Mouse (Mus musculus) macrophage (primary cell): ENCODE measurements around the gene Zfp113. TPM values are rescaled to one million over a fixed set of nuclear protein-coding genes. Genes with fewer than 3 reads are reported as not detected.

ENCODE experiments used
- H3K27ac ChIP-seq: fragments of 350-480 bp; formaldehyde crosslinking; 2 replicates; pipeline ENCODE4 v1.9.0; 2021
- H3K36me3 ChIP-seq: fragments of 350-480 bp; formaldehyde crosslinking; 2 replicates; pipeline ENCODE4 v1.9.0; 2021; ENCODE audit errors: inconsistent target
- H3K4me3 ChIP-seq: fragments of 350-480 bp; formaldehyde crosslinking; 2 replicates; pipeline ENCODE4 v1.9.0; 2021; ENCODE audit errors: inconsistent target
- H3K79me2 ChIP-seq: fragments of 350-480 bp; formaldehyde crosslinking; 2 replicates; pipeline ENCODE4 v1.9.0; 2021; ENCODE audit errors: inconsistent target
- WGBS: methylation state at CpG from one replicate; pipeline ENCODE4 v1.1.7; 2026; ENCODE audit warnings: inconsistent platforms; ENCODE audit not compliant: missing documents; 5-methylcytosine and 5-hydroxymethylcytosine counted together
- polyA plus RNA-seq: library from polyadenylated mRNA; stranded (reverse); fragments of 250-400 nt; gene quantifications from 3 replicates; pipeline ENCODE4 v1.2.4, GENCODE M21; 2018; ENCODE audit warnings: inconsistent platforms
- total RNA-seq, 78 experiments: library from RNA; depleted of rRNA; stranded (reverse); fragments of 250-400 nt; gene quantifications; 1 replicate in 9 of 78; 2 replicates in 24 of 78; 3 replicates in 43 of 78; 4 replicates in 2 of 78; pipeline ENCODE4 v1.2.4; 2018; ENCODE audit warnings: inconsistent platforms in 56 of 78

Zfp113 gene
- total RNA-seq (2018; cell fraction: chromatin; rRNA removed): 10 to 100 TPM in 5 of 26 experiments, 1 to 10 TPM in 21; 1.2 to 21.8 (median 5.9) TPM
- 1 to 10 TPM in 24 of 26 experiments, under 1 TPM in 2; 0.92 to 5.4 (median 2.0) TPM for total RNA-seq (2018; cell fraction: cytosol; rRNA removed)
- 10 to 100 TPM in 2 of 26 experiments, 1 to 10 TPM in 23, under 1 TPM in 1; 0.89 to 12.5 (median 2.9) TPM for total RNA-seq (2018; cell fraction: nucleus; rRNA removed)
- 2.2 to 3.5 TPM (median 2.5 TPM) in 3 replicates for polyA plus RNA-seq

DNA sequence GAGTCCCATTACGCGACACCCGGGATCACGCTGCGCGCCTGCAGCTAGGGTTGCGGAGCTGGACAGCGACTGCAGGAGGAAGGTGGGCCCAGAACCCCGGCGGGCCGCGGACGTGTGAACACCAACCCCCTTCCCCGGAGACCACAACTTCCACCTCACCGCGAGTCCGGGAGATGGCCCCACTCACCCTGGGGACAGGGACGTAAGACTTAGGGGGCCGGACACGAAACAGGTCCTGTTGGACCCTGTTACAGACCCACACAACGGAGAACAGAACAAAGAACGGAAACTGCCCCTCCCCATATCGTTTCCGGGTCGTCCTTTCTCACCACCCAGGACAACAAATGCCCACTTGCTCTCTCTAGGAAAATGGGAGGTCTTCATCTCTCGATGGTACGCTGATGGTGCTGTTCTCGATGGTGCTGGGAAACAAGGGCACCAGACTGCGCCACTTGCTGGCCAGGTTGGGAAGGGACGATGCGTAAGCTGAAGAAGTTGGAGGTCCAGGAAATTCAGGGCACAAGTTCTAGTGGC, at the start of gene Zfp113:
Gene Zfp113, minus strand, starts transcription at position 302 of the 534 bp plus-strand sequence.
- Histone ChIP-seq H3K4me3 (peak within 1 kb of the TSS; percentile 76), H3K36me3 (peaks cover 12% of the 10 kb centered on the region; the same call in 1 of the 2 replicates), H3K79me2 (no peaks in the 10 kb centered on the region), H3K27ac (0 out of 2 replicates have a peak within 1 kb of the TSS, but pooled peaks have one; percentile 13)
- 2% methylated on average over 31 of the region's 31 CpGs for WGBS

DNA sequence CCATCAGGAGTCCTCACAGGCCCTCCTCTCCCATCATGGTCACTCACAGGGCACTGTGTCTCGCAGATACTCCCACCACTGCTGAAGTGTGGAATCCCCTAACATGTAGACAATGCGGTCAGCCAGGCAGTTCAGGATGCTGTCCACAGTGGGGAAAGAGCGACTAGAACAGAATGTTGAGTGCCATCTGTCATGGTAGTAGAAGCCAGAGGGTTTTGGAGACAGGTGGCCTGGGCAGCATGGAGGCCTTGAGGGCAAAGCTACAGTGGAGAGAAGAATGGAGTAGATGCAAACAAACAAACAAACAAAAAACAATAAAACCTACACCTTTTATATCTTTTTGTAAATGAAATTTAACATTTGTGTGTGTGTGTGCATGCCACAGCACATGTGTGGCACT, 46.5 kb upstream of the Zfp113 start:
- Histone ChIP-seq H3K79me2 (no peaks in the 10 kb centered on the region), H3K36me3 (no peaks in the 10 kb centered on the region), H3K27ac (no peak overlapping the region), H3K4me3 (no peak overlapping the region)
- WGBS: 100% methylated on average over 1 of the region's 3 CpGs

DNA sequence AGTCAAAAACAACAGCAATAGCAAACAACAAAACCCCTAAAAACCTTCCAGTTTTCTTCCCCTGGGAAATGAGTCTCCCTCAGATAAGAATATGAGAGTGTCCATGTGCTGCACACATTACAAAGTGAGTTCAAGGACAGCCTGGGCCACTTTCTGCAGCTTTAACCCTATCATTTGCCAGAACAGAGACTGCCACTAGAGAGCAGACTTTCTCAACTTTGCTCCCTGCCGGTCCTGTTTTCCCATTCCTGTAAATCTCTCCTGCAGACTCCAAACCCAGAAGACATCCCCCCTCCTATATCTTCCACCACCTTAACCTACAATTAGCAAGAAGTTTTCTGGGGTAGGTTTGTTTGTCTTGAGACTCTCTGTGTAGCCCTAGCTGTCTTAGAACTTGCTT, 44.0 kb upstream of the Zfp113 start:
- Histone ChIP-seq H3K79me2 (no peaks in the 10 kb centered on the region; the same call in 1 of the 2 replicates), H3K27ac (no peak overlapping the region), H3K36me3 (no peaks in the 10 kb centered on the region), H3K4me3 (no peak overlapping the region)
- WGBS: 0% methylated on average over 1 of the region's 1 CpGs

DNA sequence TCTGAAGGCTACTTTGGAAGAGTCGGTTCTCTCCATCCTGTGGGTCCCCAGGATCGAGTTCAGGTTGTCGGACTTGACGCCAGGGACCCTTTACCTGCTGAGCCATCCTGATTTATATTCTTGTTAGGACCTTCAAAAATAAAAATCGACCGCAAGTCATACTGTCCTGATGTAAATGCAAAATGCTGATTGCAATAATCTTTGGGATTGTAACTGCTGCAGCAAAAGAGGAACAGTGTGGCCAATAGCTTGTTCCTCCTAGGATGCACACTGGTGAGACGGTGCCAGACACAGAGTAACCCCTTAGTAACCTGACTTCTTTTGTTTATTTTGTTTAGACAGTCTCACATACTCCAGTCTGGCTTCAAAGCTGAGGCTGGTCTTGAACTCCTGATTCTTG, 39.9 kb upstream of the Zfp113 start:
- Histone ChIP-seq H3K36me3 (no peaks in the 10 kb centered on the region), H3K4me3 (peak overlapping the region; percentile 61), H3K27ac (peak overlapping the region; percentile 88), H3K79me2 (no peaks in the 10 kb centered on the region; the same call in 1 of the 2 replicates)
- WGBS: 13% methylated on average over 7 of the region's 7 CpGs

DNA sequence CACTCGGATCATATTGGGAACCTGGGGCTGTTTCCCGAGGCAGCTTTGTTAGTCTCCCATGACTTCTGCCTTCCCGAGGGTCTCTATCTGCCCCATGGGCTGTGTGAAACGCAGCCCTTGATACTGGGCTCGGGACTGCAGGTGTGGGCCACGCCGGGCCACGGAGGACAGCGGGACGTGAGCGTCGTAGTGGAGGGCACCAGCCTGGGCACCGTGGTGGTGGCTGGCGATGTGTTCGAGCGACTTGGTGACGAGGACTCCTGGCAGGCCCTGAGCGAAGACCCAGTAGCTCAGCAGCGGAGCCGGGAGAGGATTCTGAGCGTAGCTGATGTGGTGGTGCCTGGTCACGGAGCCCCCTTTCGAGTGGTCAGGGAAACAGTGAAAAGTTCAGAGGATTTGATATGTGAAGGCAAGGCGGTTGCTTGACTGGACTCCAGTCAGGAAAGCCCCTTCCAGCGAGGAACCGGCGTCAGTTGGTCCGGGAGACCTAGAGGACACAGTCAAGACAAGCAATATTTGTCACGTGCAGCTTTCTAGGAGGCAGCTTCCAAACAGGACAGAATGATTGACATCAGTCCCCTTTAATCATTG, 39.3 kb upstream of the Zfp113 start:
- under 1% methylated on average over 29 of the region's 29 CpGs for WGBS
- Histone ChIP-seq H3K27ac (peak overlapping the region; percentile 88), H3K79me2 (no peaks in the 10 kb centered on the region; the same call in 1 of the 2 replicates), H3K4me3 (peak overlapping the region; percentile 61), H3K36me3 (no peaks in the 10 kb centered on the region)

DNA sequence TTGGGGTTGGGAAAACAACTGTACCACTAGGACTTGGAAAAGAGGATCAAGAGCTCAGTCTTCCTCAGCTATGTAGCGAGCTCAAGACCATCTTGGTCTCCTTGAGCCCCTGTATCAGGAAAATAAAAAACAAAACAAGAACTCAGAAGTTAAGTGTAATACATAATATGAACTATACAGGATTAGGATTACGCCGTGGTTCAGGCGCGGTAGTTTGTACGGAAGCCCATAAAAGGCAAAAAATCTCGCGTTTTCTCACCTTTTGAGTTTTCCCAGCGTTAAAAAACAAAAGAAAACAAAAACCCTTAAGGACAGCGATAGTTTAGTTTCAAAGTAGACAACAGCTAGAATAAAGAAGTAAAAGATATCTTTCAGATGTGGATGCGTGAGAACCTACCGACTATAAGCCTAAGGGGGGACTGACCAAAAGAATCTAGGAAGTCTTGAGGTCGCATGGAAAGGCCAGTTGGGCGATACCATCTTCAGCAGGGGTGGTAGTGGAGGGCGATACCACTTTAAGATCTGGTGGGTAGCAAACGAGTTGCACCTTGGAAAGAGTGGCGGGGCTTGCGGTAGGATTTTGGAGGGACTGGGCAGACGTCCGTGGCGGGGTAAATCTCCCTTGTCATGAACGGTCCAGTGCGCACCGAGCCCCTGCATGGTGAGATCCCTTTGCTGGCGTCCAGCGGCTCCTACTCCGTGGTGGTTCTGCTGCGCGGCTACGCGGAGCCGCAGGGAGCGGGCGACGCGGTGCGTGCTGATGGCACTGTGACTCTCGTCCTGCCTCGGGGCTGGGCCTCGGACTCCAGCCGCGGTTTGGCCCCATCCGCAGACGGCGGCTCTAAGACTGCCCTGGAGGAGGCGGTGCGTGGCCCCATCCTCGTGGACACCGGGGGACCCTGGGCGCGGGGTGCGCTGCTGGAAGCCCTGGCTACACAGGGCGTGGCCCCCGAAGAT, 38.5 kb upstream of the Zfp113 start, which contains the start of gene Mblac1:
Gene Mblac1, plus strand, starts transcription at position 544 of the 957 bp plus-strand sequence.
- H3K79me2 ChIP-seq: no peaks in the 10 kb centered on the region; the same call in 1 of the 2 replicates
- WGBS: 4% methylated on average over 47 of the region's 54 CpGs
- H3K27ac ChIP-seq: peak within 1 kb of the TSS; percentile 88
- no peaks in the 10 kb centered on the region for H3K36me3 ChIP-seq
- H3K4me3 ChIP-seq: peak within 1 kb of the TSS; percentile 61

DNA sequence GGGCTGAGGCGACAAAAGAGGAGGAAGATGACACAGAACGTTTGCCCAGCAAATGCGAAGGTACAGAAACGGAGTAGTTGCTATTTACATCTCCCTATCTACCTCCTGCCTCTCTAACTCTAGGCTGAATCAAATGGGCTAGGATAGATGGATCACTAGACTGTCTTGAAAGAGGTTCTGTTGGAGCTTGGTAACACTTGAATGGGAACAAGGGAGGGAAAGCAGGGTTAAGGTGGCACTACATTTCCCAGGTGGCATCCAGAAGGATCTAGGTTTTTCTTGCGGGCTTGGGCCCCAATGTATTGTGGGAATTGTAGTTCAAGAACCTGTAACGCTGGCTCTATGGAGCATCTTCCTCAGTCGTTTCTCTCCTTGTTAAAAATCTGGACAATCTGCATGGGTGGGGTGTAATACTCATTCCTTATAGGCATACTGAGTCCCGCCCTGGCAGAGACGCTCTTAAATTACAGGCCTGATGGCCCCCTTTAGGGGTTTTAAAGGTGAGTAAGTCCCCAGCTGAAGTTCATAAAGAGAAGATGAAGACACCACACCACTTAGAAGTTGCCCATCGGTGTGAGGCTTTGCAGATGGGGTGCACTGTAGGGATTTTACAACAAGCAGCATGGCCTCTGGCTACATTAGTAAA, 32.2 kb upstream of the Zfp113 start:
- Histone ChIP-seq H3K4me3 (peak overlapping the region; percentile 94), H3K79me2 (peaks cover 15% of the 10 kb centered on the region), H3K36me3 (peaks cover 9% of the 10 kb centered on the region; the same call in 1 of the 2 replicates), H3K27ac (peak overlapping the region; percentile 82)
- 2% methylated on average over 10 of the region's 10 CpGs for WGBS

DNA sequence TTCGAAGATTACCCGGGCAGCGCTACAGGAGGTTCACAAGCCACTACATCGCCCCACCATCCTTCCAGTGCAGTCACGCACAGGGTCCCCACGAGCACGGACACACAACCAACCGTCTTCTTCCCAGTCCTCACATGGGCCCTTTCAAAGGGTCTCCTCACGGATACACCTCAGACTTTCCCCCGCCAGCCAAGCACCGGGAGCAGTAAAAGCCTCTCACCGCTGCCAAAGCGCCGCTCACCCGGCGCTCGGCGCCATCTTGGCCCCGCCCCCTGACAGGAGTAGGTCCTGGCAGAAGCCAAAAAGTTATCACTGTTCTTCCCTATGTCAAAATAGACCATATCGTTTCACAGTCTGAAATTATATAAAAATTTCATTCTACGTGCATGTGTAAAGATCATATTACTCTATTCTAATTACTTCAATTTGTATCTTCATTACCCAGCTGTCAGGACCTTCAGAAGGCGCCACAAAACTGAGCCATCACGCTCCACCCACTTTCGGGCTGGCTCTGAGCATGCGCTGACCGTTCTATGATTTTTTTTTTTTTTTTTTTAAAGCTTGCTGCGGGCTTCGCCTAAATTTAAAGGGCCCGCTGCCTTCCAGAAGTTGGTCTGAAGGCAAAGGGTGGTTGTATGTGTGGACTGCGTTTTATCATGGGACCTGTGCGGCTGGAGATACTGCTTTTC, 31.6 kb upstream of the Zfp113 start, which contains the start of the genes Taf6 and Cnpy4:
Gene Taf6, minus strand, starts transcription at position 502 of the 689 bp plus-strand sequence.
Gene Cnpy4, plus strand, starts transcription at position 536 of the 689 bp plus-strand sequence.
- peaks cover 16% of the 10 kb centered on the region; the same call in 1 of the 2 replicates for H3K36me3 ChIP-seq
- H3K79me2 ChIP-seq: peaks cover 15% of the 10 kb centered on the region
- peak within 1 kb of the TSS; percentile 94 for H3K4me3 ChIP-seq
- WGBS: under 1% methylated on average over 31 of the region's 31 CpGs
- H3K27ac ChIP-seq: peak within 1 kb of the TSS; percentile 82

DNA sequence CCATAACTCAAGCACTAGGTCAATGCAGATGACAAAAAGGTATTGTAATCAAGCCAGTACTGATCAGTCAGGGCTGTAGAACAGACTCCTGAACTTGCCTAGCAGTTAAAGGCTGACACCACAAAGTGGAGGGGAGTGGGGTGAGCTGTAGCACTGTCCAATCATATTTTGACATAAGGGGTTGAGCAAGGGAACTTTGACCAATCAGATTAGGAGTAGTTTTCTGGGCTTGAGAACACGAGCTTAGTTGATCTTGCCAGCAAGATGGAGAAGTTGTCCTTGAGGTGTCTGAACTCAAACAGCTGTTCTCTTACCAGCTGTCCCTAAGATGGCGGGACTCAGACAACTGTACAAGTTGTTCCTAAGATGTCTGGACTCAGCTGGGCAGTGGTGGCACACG, 17.7 kb upstream of the Zfp113 start:
- Histone ChIP-seq H3K79me2 (peaks cover 19% of the 10 kb centered on the region), H3K36me3 (peaks cover 30% of the 10 kb centered on the region; the same call in 1 of the 2 replicates), H3K27ac (peak overlapping the region; percentile 77), H3K4me3 (no peak overlapping the region)
- WGBS: 66% methylated on average over 3 of the region's 3 CpGs

DNA sequence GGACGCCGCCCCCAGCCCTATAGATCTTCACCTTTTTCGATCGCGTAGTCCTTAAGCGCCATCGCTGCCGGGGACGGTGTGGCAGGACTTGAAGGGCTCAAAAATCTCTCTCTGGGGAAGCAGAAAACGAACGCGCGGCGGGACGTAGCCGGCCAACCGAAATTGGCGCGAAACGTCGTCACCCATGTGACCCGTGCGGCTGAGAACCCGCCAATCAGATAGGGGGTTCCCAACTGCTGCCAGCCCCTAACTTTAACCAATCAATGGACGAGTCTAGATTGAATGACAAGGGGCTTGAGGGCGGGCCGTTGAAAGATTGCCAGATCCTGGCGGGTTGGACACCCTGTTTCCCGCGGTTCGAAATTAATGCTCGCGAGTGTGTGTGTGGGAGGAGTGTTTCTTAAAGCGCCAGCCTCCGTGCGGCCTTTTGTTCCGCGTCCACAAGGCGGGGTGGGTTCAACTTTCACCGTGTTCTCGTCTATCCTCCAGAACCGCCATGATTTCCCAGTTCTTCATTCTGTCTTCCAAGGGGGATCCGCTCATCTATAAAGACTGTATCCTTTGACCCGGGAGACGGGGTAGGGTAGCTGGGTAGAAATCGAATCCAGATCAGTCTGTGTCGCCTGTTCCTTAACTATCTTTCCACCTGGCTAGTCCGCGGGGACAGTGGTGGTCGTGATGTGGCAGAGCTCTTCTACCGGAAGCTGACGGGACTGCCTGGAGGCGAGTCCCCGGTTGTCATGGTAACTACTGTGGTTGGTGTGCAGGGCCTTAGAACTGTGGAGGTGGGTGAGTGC, 16.3 kb upstream of the Zfp113 start, which contains the start of the genes Ap4m1 and Mcm7:
Gene Ap4m1, plus strand, starts transcription at position 308 of the 797 bp plus-strand sequence.
Gene Mcm7, minus strand, starts transcription at position 728 of the 797 bp plus-strand sequence.
- under 1% methylated on average over 50 of the region's 54 CpGs for WGBS
- H3K27ac ChIP-seq: peak within 1 kb of the TSS; percentile 77
- H3K4me3 ChIP-seq: peak within 1 kb of the TSS; percentile 88
- H3K36me3 ChIP-seq: peaks cover 30% of the 10 kb centered on the region; the same call in 1 of the 2 replicates
- peaks cover 19% of the 10 kb centered on the region for H3K79me2 ChIP-seq

DNA sequence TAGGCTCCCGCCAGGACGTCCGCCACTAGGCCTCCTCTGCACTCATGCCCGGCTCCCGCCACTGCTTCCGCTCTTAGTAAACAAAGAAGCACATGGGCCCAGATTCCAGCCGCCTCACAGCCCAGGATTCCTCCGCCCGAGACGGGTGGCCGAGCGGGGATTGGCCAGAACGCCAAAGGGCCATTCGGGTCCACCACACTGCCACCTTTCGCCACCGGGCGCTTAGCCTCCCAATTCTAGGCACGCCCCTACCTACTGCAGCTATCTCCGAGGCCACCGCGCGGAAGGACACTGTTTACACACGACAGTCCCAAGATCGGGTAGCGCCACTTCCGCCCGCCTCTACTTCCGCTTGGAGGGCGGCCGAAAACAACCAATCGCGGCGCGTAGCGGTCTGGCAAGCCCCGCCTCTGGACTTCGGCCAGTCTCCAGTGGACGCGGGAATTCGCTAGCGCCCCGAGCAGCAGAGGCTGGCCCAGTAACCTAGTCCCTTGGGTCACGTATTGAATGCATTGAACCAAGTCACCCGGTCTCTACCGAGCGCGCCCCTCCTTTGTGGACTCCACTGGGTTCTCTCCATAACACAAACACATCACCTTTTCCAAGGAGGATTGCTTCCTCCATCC, 15.5 kb upstream of the Zfp113 start:
- Histone ChIP-seq H3K36me3 (peaks cover 32% of the 10 kb centered on the region; the same call in 1 of the 2 replicates), H3K4me3 (peak overlapping the region; percentile 88), H3K79me2 (peaks cover 19% of the 10 kb centered on the region), H3K27ac (peak overlapping the region; percentile 77)
- WGBS: 0% methylated on average over 47 of the region's 47 CpGs

DNA sequence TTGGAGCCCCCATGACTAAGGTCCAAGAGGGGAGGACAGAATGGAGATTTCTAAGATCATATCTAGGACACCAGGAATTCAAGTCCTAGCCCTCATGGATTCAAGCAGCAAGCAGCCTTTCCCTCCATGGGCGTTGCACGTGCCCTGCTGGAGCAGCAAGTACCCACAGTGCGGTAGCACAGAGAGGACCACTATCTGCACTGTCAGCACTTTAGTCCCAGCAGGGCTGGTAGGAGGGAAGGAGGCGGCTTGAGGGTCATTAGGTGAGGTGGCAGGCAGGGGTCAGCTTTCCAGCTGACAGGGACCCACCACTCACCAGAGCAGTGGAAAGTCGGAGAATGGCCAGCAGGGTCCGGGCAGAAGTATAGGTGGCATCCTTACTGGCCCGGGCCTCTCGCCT, 10.1 kb upstream of the Zfp113 start:
- WGBS: 91% methylated on average over 8 of the region's 8 CpGs
- Histone ChIP-seq H3K27ac (no peak overlapping the region), H3K79me2 (peaks cover 36% of the 10 kb centered on the region), H3K4me3 (no peak overlapping the region), H3K36me3 (peaks cover 45% of the 10 kb centered on the region; the same call in 1 of the 2 replicates)
